Mouse (Mus musculus): ENCODE results near the gene Vps37b.

Gene Vps37b

GRCm38 (mm10) chr5:123989941-123990885 is 41.9 kb downstream of the Vps37b start:
- CTCF ChIA-PET = interaction anchor here in 3 of 4 experiments (0.6 to 1.6 kb wide), 5 partner anchors 11 to 173 kb away, joined by 3 to 9 read pairs (median 3); no protein-coding TSS in a partner anchor
- POLR2A ChIA-PET = no interaction called here

- ChIA-PET CTCF (interaction anchor here in 1 of 4 experiments (1.2 kb wide), 1 partner anchor 10 kb away, joined by 4 read pairs; no protein-coding TSS in a partner anchor), POLR2A (interaction anchor here in 1 of 4 experiments (0.8 kb wide), 1 partner anchor 11 kb away, joined by 3 read pairs; no protein-coding TSS in a partner anchor)
Measured at GRCm38 (mm10) chr5:123987511-123987910, 44.6 kb downstream of the Vps37b start.

- CTCF ChIA-PET = interaction anchor here in 2 of 4 experiments (0.6 to 1.2 kb wide), 3 partner anchors 10 to 98 kb away, joined by 3 to 4 read pairs (median 4); no protein-coding TSS in a partner anchor
- POLR2A ChIA-PET = interaction anchor here in 1 of 4 experiments (0.8 kb wide), 1 partner anchor 10 kb away, joined by 3 read pairs; no protein-coding TSS in a partner anchor
Measured at GRCm38 (mm10) chr5:123986925-123987324, 45.1 kb downstream of the Vps37b start.

- CTCF ChIA-PET = no interaction called here
- POLR2A ChIA-PET = interaction anchor here in 2 of 4 experiments (1.0 to 1.6 kb wide), 2 partner anchors 8 to 13 kb away, joined by 3 to 4 read pairs; no protein-coding TSS in a partner anchor
Measured at GRCm38 (mm10) chr5:123985434-123985833, 46.6 kb downstream of the Vps37b start.

- ChIA-PET POLR2A (interaction anchor here in 2 of 4 experiments (0.6 to 1.4 kb wide), 6 partner anchors 10 to 317 kb away, joined by 3 to 4 read pairs (median 3); partner anchors contain the start of gene Hip1r (in 1 of the 2)), CTCF (interaction anchor here in 3 of 4 experiments (0.6 to 2.1 kb wide), 5 partner anchors 10 to 340 kb away, joined by 3 to 9 read pairs (median 5); no protein-coding TSS in a partner anchor)
Measured at GRCm38 (mm10) chr5:123982838-123983237, 49.2 kb downstream of the Vps37b start.

GRCm38 (mm10) chr5:123981250-123981554 is 50.9 kb downstream of the Vps37b start:
- POLR2A ChIA-PET = no interaction called here
- CTCF ChIA-PET = no interaction called here

- ChIA-PET POLR2A (no interaction called here), CTCF (no interaction called here)
Measured at GRCm38 (mm10) chr5:123980521-123981249, 51.4 kb downstream of the Vps37b start.

GRCm38 (mm10) chr5:123979980-123980369 is 52.1 kb downstream of the Vps37b start:
- ChIA-PET POLR2A (no interaction called here), CTCF (interaction anchor here in 1 of 4 experiments (0.6 kb wide), 1 partner anchor 24 kb away, joined by 3 read pairs; no protein-coding TSS in a partner anchor)

GRCm38 (mm10) chr5:123979221-123979979 is 52.7 kb downstream of the Vps37b start:
- CTCF ChIA-PET = interaction anchor here in 3 of 4 experiments (0.6 to 1.1 kb wide), 7 partner anchors 13 to 355 kb away, joined by 3 to 4 read pairs (median 3); no protein-coding TSS in a partner anchor
- POLR2A ChIA-PET = interaction anchor here in 1 of 4 experiments (0.5 to 1.3 kb wide), 5 partner anchors 18 to 1198 kb away, joined by 3 to 5 read pairs (median 4); no protein-coding TSS in a partner anchor

GRCm38 (mm10) chr5:123978131-123978530 is 53.9 kb downstream of the Vps37b start:
- ChIA-PET POLR2A (interaction anchor here in 2 of 4 experiments (0.6 to 1.6 kb wide), 7 partner anchors 8 to 272 kb away, joined by 3 to 4 read pairs (median 3); no protein-coding TSS in a partner anchor), CTCF (interaction anchor here in 1 of 4 experiments (1.1 to 1.4 kb wide), 2 partner anchors 22 to 354 kb away, joined by 3 to 4 read pairs; no protein-coding TSS in a partner anchor)

GRCm38 (mm10) chr5:123977231-123977630 is 54.8 kb downstream of the Vps37b start:
- POLR2A ChIA-PET = interaction anchor here in 2 of 4 experiments (0.8 to 1.6 kb wide), 5 partner anchors 8 to 73 kb away, joined by 3 to 4 read pairs (median 3); no protein-coding TSS in a partner anchor
- CTCF ChIA-PET = interaction anchor here in 3 of 4 experiments (0.7 to 1.4 kb wide), 4 partner anchors 16 to 107 kb away, joined by 4 to 8 read pairs (median 4); no protein-coding TSS in a partner anchor

- CTCF ChIA-PET = interaction anchor here in 1 of 4 experiments (1.4 kb wide), 1 partner anchor 42 kb away, joined by 4 read pairs; no protein-coding TSS in a partner anchor
- POLR2A ChIA-PET = interaction anchor here in 1 of 4 experiments (0.9 to 1.3 kb wide), 2 partner anchors 18 to 19 kb away, joined by 3 read pairs; no protein-coding TSS in a partner anchor
Measured at GRCm38 (mm10) chr5:123975668-123976180, 56.3 kb downstream of the Vps37b start.

- ChIA-PET CTCF (interaction anchor here in 1 of 4 experiments (1.3 kb wide), 1 partner anchor 22 kb away, joined by 3 read pairs; no protein-coding TSS in a partner anchor), POLR2A (interaction anchor here in 3 of 4 experiments (0.6 to 1.2 kb wide), 7 partner anchors 18 to 354 kb away, joined by 3 to 5 read pairs (median 4); partner anchors contain the start of gene Vps37b (in 1 of the 3))
Measured at GRCm38 (mm10) chr5:123974616-123975111, 57.4 kb downstream of the Vps37b start.

GRCm38 (mm10) chr5:123974179-123974485 is 57.9 kb downstream of the Vps37b start:
- POLR2A ChIA-PET = interaction anchor here in 2 of 4 experiments (0.7 to 1.2 kb wide), 4 partner anchors 15 to 355 kb away, joined by 3 to 4 read pairs (median 4); no protein-coding TSS in a partner anchor
- CTCF ChIA-PET = interaction anchor here in 2 of 4 experiments (1.1 to 1.3 kb wide), 2 partner anchors 23 to 111 kb away, joined by 3 read pairs; no protein-coding TSS in a partner anchor

- ChIA-PET POLR2A (interaction anchor here in 1 of 4 experiments (0.8 to 1.1 kb wide), 4 partner anchors 9 to 24 kb away, joined by 3 to 4 read pairs (median 4); no protein-coding TSS in a partner anchor), CTCF (interaction anchor here in 2 of 4 experiments (1.1 to 1.3 kb wide), 2 partner anchors 23 to 112 kb away, joined by 3 read pairs; no protein-coding TSS in a partner anchor)
Measured at GRCm38 (mm10) chr5:123973299-123974178, 58.5 kb downstream of the Vps37b start, which contains the start of gene Hip1r. Hip1r (plus strand) TSS chr5:123973628.

- CTCF ChIA-PET = interaction anchor here in 2 of 4 experiments (0.6 to 0.8 kb wide), 4 partner anchors 20 to 988 kb away, joined by 4 to 12 read pairs (median 4); no protein-coding TSS in a partner anchor
Measured at GRCm38 (mm10) chr5:123972453-123972852, 59.6 kb downstream of the Vps37b start.

More at GRCm38 (mm10) chr5:123972453-123972852, 59.6 kb downstream of the Vps37b start:
- POLR2A ChIA-PET = interaction anchor here in 2 of 4 experiments (0.5 to 1.1 kb wide), 5 partner anchors 10 to 815 kb away, joined by 3 to 4 read pairs (median 3); no protein-coding TSS in a partner anchor

Measured in embryonic stem cell, embryonic (primary cell).